Mouse (Mus musculus): ENCODE measurements around the gene Gm3327. TPM values are rescaled to one million over a fixed set of nuclear protein-coding genes. Genes with fewer than 3 reads are reported as not detected.
"Not testable (repeated sequence)": the region's sequence is repeated elsewhere in the genome, so short reads cannot be mapped to it uniquely, and the experiment has no call there.

The Gm3327 gene
- total RNA-seq (2021): not detected
- long read RNA-seq, experiment 1: 0 reads
- long read RNA-seq, experiment 2: 0 reads

DNA sequence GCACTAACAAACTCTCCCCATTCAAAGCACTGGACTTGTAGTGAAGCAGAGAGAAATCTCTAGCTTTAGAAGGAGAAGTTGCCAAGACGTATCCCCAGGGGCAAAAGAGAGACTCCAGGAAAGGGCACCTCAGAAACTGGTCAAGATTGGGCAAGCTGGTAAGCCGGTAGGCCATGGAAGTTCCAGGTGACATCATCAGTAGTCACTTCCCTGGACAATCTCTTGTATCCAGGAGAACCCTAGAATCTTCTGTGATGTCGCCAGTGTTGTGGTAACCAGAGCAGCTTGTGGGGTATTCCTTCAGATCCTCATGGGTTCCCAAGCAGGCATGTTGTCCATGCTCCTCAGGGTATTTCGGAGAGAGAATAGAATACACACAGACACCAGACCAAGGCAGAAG is at the start of gene Gm3327:
Gm3327 (plus strand) TSS at position 301 of the 400 bp plus-strand sequence.
- not testable (repeated sequence) for DNase-seq (ENCODE audit: low spot score in 2 of 2)

DNA sequence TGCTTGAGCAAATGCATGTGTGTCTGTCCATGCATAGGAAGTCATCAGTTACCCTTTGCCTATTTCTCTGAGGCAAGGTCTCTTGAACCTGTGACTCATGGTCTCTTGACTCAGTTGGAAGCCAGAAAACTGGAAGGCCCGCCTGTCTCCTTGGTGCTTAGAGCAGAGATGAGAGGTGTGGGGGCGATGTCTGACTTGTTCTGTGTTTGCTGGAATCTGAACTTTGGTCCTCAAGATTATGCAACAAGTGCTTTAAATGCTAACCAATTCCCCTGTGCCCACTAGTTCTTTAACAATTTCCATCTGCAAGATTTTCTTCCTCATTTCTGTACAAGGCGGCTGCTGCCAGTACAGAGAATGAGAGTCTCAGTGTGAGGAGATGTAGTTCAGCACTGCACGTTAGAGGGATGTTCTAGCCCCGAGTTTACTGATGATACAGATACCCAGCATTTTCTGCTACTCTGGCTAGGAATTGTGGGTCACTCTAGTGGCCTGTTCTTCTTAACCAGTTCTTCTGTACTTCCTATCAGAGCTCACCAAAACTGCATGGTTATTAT is 45.8 kb upstream of the Gm3327 start:
- not testable (repeated sequence) for DNase-seq (ENCODE audit: low spot score in 2 of 2)

DNA sequence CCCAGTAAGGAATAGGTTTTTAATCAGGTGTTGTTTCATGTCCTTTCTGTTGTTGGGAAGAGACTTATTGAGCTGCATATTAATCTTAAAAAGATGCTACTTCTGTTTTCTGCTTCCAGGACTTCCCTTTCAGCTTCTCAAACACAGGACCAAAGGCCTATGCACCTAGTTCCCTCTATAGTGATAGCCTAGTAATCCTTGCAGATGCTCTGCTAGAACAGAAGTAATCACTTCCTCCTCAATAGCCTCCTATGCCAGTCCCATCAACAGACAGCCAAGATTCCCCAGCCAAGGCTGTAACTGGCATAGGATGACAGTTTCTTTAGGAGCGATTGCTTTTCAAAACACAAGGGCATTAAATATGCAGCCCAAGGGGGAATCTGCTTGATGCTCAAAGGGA is 37.1 kb upstream of the Gm3327 start:
- not testable (repeated sequence) for DNase-seq (ENCODE audit: low spot score in 2 of 2)

DNA sequence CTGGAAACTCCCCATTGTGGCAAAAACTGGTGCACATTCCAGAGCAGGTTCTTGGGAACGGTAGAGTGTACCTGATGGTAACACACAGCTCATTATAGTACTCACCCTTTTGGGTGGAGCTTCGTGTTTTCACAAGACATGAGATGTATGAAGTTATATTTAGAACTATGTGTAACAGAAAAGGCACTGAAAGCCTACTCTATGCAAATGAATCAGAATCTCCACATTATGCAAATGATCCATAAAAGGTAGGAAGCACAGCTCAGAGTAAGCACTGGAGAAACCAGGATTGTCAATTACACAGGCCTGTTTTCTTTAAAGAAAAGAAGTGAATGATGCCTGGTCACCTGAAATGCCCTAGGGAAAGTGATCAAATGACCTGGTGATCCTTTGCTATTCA is 36.1 kb upstream of the Gm3327 start:
- DNase-seq (ENCODE audit: low spot score in 2 of 2): not testable (repeated sequence)

DNA sequence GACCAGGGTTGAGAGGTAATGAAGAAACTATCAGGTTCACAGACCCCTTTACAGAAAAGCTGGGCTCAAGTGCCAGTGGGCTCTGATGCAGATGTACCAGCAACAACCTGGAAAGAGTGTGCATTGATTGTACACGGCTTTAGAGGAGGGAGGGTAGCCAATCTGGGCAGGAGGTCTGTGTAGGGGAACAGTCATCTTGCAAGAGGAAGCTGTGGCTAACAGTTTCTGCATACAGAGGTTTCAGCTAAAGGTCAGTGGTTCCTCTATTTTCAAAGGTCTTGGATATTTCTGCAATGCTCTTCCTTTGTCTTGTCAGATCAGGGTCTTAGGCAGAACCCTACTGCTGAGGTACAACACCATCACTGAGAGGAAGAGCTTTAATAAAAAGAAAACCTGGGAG is 32.1 kb upstream of the Gm3327 start:
- DNase-seq (ENCODE audit: low spot score in 2 of 2): not testable (repeated sequence)

DNA sequence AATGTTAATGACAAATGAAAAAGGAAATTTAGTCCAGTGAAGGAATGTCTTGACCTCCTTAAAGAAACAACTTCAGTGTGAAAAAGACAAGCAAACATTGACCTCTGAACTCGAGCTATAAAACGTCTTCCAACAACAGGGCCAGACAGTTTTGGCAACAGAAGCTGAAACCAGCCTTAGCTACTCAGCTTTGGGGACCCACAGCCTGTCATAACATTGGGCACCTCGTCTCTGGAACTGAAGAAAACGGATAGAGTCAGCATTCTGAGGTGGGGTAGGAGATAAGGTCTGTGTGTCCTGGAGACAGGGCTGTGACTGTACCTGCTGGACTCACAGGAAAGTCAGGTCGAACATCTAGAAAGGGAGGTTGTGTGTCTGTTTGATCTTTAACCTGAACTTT is 29.2 kb upstream of the Gm3327 start:
- DNase-seq (ENCODE audit: low spot score in 2 of 2): not testable (repeated sequence)

DNA sequence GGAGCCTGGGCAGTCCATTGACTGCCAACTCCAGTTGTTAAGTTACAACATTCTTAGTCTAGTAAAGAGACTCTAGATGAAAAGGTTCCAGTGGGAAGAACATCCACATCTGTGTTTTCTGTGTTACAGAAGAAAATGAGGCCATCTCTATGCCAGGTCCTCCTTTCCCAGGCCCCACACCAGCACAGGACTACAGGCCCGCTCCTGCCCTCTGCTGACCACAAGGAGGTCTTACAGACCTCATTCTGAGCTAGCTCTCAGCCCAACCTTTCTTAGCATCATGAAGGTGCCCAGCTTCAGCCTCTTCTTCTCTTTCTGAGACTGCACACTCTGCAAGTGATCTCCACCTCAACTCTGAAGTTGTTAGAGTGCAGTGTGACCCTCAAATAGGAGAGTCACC is 23.6 kb upstream of the Gm3327 start:
- DNase-seq (ENCODE audit: low spot score in 2 of 2): not testable (repeated sequence)

DNA sequence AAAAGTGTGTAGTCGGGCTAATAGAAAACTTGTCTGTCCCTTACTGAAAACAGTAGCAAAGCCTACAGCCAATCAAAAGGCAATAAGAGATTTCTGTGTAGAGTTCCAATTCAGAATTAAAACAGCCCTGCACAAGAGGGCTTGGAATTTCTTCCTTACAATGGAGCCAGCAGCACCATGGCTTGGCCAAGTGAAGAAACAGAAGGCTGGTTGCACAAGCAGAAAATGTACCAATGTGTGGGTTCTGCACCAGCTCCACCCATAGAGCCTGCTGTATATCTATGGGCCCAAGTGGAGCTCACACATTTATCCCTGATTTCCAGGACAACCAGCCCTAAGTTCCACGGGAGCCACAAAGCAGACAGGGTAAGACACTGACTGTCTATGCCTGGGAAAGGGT is 21.3 kb upstream of the Gm3327 start, which contains the start of gene Ear2:
Ear2 (plus strand) TSS at position 301 of the 400 bp plus-strand sequence.
- DNase-seq (ENCODE audit: low spot score in 2 of 2): not testable (repeated sequence)

DNA sequence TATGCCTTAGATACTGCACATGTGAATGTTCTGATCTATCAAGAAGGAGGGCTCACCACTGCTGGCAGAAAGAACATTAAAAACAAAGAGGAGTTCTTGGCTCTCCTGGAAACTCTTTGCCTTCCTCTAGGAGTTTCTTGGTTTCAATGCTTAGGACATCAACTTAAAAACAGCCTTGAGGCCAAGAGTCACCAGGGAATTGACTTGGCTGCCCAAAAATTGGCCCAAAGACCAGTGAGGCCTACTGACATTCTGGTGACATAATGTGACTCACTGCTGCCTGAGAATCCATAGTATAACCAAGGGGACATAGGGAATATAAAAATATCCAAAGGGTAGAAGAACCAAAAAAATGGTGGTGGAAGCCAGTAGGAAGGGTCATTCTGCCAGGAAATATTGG is 12.7 kb upstream of the Gm3327 start:
- DNase-seq (ENCODE audit: low spot score in 2 of 2): no peak

Other genes with a start within 250 kb of the Gm3327 start
- 1 to 10 TPM in 1 of 2 experiments, under 1 TPM in 1; 0.59 to 2.0 TPM for gene Ear1, start 248.3 kb upstream of the Gm3327 start, total RNA-seq (2021)
- not detected for gene Ear10, start 200.3 kb upstream of the Gm3327 start, total RNA-seq (2021)
- gene Gm8113, start 198.5 kb upstream of the Gm3327 start, total RNA-seq (2021): 10 to 100 TPM; 10.0 to 10.8 TPM
- not detected for gene Ang5, start 166.8 kb upstream of the Gm3327 start, total RNA-seq (2021)
- not detected for gene Ang6, start 121.6 kb upstream of the Gm3327 start, total RNA-seq (2021)
- gene Ear2, start 21.2 kb upstream of the Gm3327 start, total RNA-seq (2021): 1 to 10 TPM; 2.2 to 3.2 TPM
- gene Gm8212, start 73.8 kb downstream of the Gm3327 start, total RNA-seq (2021): not detected
- not detected for gene 4930503E14Rik, start 89.4 kb downstream of the Gm3327 start, total RNA-seq (2021)
- gene Gm8220, start 161.7 kb downstream of the Gm3327 start, total RNA-seq (2021): not detected
- not detected for gene Gm5930, start 214.7 kb downstream of the Gm3327 start, total RNA-seq (2021)
- not detected for gene Gm8229, start 241.5 kb downstream of the Gm3327 start, total RNA-seq (2021)

All from adrenal gland, postnatal 4 days (tissue).